Mouse (Mus musculus) G1E (cell line): ENCODE data around the gene Tbxas1. TPM values are rescaled to one million over a fixed set of nuclear protein-coding genes. Genes with fewer than 3 reads are reported as not detected.

Experiments used
- ATAC-seq: 2 replicates; pipeline ENCODE4 v1.8.0; 2016; ENCODE audit warnings: mild to moderate bottlenecking; ENCODE audit not compliant: insufficient number of reproducible peaks, poor library complexity, low FRiP score, severe bottlenecking; ENCODE audit errors: extremely low read depth
- DNase-seq: peaks from one replicate; pipeline ENCODE4 v3.0.0; 2012; ENCODE audit warnings: low spot score
- H3K27me3 ChIP-seq: 2 replicates; pipeline ENCODE4 v1.6.1; 2012; ENCODE audit warnings: mild to moderate bottlenecking, low read length, inconsistent platforms; ENCODE audit not compliant: insufficient read depth
- H3K36me3 ChIP-seq: replicated peaks from 2 replicates; pipeline ENCODE3; 2012; ENCODE audit warnings: mild to moderate bottlenecking, inconsistent platforms
- H3K4me1 ChIP-seq: 2 replicates; pipeline ENCODE4 v1.6.1; 2012; ENCODE audit warnings: low read depth, low read length, inconsistent platforms, mixed read lengths; ENCODE audit not compliant: insufficient read depth
- H3K4me3 ChIP-seq: 2 replicates; pipeline ENCODE4 v1.5.1; 2012; ENCODE audit warnings: low read depth, mild to moderate bottlenecking, inconsistent platforms, low read length, moderate library complexity, mixed read lengths
- H3K9me3 ChIP-seq: replicated peaks from 2 replicates; pipeline ENCODE4 v1.6.1; 2012; ENCODE audit warnings: inconsistent platforms
- CTCF ChIP-seq: IDR thresholded peaks from 2 replicates; pipeline ENCODE4 v1.5.1; 2012; ENCODE audit warnings: low read depth, low read length, inconsistent platforms, mixed read lengths
- GATA1 ChIP-seq: IDR thresholded peaks from 2 replicates; pipeline ENCODE4 v1.6.1; 2012; ENCODE audit warnings: borderline replicate concordance, low read length, inconsistent platforms, mixed read lengths
- GATA2 ChIP-seq: IDR thresholded peaks from 2 replicates; pipeline ENCODE4 v1.6.1; 2012; ENCODE audit warnings: low read depth, low read length, inconsistent platforms, borderline replicate concordance
- POLR2AphosphoS5 ChIP-seq: IDR thresholded peaks from 2 replicates; pipeline ENCODE4 v1.6.1; 2012; ENCODE audit warnings: low read depth, low read length, inconsistent platforms; ENCODE audit not compliant: insufficient replicate concordance
- TAL1 ChIP-seq: conservative IDR thresholded peaks from 2 replicates; pipeline ENCODE4 v1.6.1; 2012; ENCODE audit warnings: low read depth, low read length, inconsistent platforms, mixed read lengths
- polyA plus RNA-seq: library from polyadenylated mRNA; stranded (reverse); fragments of >175 nt; gene quantifications from 2 replicates; pipeline ENCODE4 v1.2.3, GENCODE M21; 2012
- total RNA-seq, 2 experiments: library from RNA; stranded (forward) in 1 of 2; stranded (reverse) in 1 of 2; fragments of 200-1000 nt in 1 of 2; fragments of >200 nt in 1 of 2; fragmentation: Nextera tagmentation in 1 of 2; gene quantifications; 2 replicates each; pipeline ENCODE4 v1.2.3; 2014 to 2017

The Tbxas1 gene
- total and polyA plus RNA-seq, 3 experiments = 1.2 to 13.2 (median 3.2) TPM

DNA sequence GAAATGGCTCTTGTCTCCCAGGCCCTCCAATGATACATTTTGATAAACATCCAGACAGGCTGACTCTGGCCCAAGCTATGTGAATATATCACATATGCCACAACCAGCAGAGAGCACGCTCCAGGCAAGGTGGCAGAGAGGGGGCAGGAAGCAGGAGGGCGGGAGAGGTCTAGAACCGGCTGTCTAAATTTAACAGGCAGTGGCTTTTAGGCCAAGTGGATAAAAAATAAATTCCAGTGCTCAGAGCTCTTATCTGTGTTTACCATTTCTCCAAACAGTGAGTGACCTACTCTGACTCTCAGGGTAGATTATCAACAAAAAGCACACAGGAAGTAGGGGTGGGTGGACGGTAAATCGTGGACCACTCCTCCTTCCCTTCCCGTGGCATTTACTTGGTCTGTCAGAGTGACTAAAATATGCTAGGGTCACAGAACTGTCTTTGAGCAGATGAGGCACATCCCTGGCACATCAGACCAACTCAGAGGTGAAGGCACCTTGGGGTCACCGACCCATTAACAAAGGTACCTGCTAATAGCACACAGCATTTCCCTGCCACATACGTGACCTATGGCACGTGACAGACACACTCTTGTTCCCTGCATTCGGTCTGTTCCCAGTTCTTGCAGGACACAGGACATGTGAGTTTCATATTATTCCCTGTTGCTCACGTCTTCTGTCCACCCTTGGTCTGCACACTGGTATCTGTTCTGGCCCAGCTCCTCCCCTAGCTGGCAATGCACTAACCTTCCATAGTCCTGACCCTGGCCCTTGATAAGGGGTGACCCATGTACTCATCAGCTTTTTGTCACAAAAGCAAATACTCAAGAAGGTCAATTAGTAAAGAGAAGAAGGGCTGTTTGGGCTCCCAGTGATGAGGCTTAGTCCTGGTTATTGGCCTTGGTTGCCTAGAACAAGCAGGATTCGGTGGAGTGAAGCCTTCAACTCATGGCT lies 184.6 kb downstream of the Tbxas1 start:
- ATAC-seq (peak; percentile 88), DNase-seq (peak; percentile 43)
- Histone ChIP-seq H3K27me3 (peaks cover 6% of the 10 kb centered on the region; the same call in 1 of the 2 replicates), H3K4me1 (peaks cover 54% of the 10 kb centered on the region), H3K9me3 (peaks cover 3% of the 10 kb centered on the region; the same call in 1 of the 2 replicates), H3K4me3 (peak overlapping the region; percentile 25; the same call in 1 of the 2 replicates), H3K36me3 (no peaks in the 10 kb centered on the region)
- TF ChIP-seq POLR2AphosphoS5 = no peak
- TF ChIP-seq TAL1 = no peak
- no peak for TF ChIP-seq GATA2

DNA sequence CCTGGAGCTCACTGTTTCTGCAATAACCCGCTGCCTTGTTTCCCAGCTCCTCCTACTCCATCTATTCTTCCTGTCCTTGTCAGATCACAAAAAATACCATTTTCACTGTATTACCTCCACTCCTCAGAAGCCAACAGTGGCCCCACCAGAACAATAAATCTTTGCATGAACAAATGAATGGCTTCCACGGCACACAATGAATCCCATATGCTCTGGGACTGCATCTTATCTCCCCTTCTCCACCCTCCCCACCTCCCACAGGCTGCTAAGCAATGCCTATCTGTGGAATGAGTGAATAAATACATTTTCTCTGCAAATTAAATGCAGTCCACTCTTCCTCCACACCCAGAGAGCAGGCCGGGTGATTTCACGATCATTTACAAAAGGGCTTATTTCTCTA lies 186.0 kb downstream of the Tbxas1 start:
- no peak for DNase-seq
- peaks cover 9% of the 10 kb centered on the region; the same call in 1 of the 2 replicates for H3K27me3 ChIP-seq
- H3K4me1 ChIP-seq = peaks cover 42% of the 10 kb centered on the region
- H3K36me3 ChIP-seq = no peaks in the 10 kb centered on the region
- H3K9me3 ChIP-seq = peaks cover 3% of the 10 kb centered on the region; the same call in 1 of the 2 replicates
- H3K4me3 ChIP-seq = no peak overlapping the region
- ATAC-seq = no peak
- TF ChIP-seq POLR2AphosphoS5 (no peak), CTCF (no peak), GATA2 (no peak), TAL1 (no peak)

DNA sequence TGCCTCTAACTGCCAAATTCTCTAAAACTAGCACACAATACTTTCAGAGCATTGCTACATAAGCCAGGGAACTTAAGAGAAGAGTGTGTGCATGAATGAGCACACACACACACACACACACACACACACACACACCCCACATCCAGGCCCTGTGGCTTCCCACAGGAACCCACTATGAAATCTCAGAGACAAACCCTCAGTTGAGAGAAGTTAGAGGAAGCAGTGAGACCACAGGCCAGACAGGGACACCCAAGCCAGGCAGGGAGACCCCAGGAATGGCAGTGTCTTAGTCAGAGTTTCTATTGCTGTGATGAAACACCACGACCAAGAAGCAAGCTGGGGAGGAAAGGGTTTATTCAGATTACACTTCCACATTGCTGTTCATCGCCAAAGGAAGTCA lies 188.3 kb downstream of the Tbxas1 start:
- TF ChIP-seq GATA2 = no peak
- no peak for TF ChIP-seq GATA1
- no peak for TF ChIP-seq CTCF
- TF ChIP-seq TAL1 = no peak
- TF ChIP-seq POLR2AphosphoS5 = no peak
- no peak overlapping the region for H3K4me3 ChIP-seq
- H3K36me3 ChIP-seq = no peaks in the 10 kb centered on the region
- peaks cover 42% of the 10 kb centered on the region for H3K4me1 ChIP-seq
- DNase-seq = no peak
- peaks cover 3% of the 10 kb centered on the region; the same call in 1 of the 2 replicates for H3K9me3 ChIP-seq
- ATAC-seq = no peak
- peaks cover 19% of the 10 kb centered on the region; the same call in 1 of the 2 replicates for H3K27me3 ChIP-seq

DNA sequence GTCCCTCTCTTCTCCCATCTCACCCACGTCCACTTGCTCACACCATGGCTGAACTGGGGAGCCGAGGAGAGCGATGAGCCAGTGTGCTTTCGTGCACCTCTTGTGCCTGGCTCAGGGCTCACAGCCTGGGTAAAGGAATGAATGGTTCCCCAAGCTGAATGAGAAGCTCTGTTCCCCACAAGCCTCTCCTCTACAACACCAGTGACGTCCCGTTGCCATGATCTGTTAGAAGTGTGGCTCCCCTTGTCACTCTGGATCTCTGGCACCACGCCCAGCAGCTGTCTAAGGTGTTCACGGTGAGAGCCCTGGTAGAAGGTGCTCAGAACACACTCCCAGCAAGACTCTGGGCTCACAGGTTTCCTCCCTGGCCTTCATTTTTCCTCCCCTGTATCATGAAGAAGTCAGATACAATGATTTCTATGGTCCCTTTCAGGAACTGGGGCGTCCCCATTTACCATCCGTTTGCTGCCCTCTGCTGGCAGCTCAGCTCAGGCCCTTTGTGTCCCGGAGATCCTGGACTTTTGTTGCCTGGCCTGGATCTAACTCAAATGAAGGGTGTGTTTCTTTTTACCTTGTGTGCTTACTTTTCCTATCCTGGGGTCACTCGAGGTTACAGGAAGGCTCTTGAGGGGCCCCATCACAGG lies 191.9 kb downstream of the Tbxas1 start:
- H3K27me3 ChIP-seq = peaks cover 33% of the 10 kb centered on the region
- peak; percentile 65 for DNase-seq
- peaks cover 20% of the 10 kb centered on the region for H3K4me1 ChIP-seq
- peaks cover 3% of the 10 kb centered on the region; the same call in 1 of the 2 replicates for H3K9me3 ChIP-seq
- no peak for ATAC-seq
- TF ChIP-seq GATA1 = no peak
- peak; percentile 60 for TF ChIP-seq CTCF
- TF ChIP-seq TAL1 = no peak
- TF ChIP-seq GATA2 = no peak
- no peak for TF ChIP-seq POLR2AphosphoS5
- no peak overlapping the region for H3K4me3 ChIP-seq
- H3K36me3 ChIP-seq = no peaks in the 10 kb centered on the region

DNA sequence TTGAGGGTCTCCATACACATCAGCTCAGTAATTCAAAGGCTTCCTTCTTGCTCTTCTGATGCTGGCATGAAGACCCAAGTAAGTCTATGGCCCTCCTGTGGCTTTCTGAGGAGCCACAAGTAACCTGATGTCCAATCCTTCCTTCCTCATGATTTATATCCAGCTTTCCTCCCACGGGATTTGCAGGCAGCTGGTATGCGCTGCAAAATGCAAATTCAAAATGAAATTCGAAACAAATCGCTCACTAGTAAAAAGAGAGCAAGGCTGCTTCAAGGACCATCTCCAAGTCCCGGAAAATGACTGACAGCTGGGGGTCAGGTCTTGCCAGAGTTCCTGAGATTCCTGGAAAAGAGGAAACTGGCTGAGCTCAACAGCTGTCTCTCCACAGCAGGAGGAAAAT lies 197.5 kb downstream of the Tbxas1 start:
- Histone ChIP-seq H3K4me1 (peaks cover 7% of the 10 kb centered on the region), H3K9me3 (no peaks in the 10 kb centered on the region), H3K4me3 (no peak overlapping the region), H3K36me3 (no peaks in the 10 kb centered on the region), H3K27me3 (peaks cover 32% of the 10 kb centered on the region)
- ATAC-seq (no peak), DNase-seq (no peak)
- no peak for TF ChIP-seq TAL1
- TF ChIP-seq POLR2AphosphoS5 = no peak
- TF ChIP-seq CTCF = no peak
- TF ChIP-seq GATA1 = no peak
- TF ChIP-seq GATA2 = no peak

DNA sequence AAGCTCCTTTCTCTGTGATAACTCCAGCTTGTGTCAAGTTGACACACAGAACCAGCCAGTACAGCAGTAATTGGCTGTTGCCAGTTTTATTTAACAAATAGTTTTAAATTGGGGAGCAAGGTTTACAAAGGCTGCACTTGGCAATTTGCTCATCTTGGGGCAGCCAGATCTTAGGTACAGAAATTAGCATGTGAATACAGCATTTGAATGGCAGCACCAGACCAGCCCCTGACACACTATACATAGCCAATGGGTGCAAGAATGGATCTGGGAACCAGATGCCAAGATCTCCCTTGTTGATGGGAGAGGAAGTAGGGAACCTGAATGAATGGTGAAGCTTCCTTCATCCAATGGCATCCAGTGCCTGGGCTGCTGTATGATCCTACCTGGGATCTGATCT lies 199.0 kb downstream of the Tbxas1 start:
- DNase-seq = no peak
- no peaks in the 10 kb centered on the region for H3K36me3 ChIP-seq

More for the DNA sequence above, 199.0 kb downstream of the Tbxas1 start:
- Histone ChIP-seq H3K27me3 (peaks cover 24% of the 10 kb centered on the region), H3K9me3 (no peaks in the 10 kb centered on the region), H3K4me3 (no peak overlapping the region), H3K4me1 (no peaks in the 10 kb centered on the region)
- ATAC-seq = no peak
- no peak for TF ChIP-seq POLR2AphosphoS5
- no peak for TF ChIP-seq GATA1
- no peak for TF ChIP-seq TAL1
- TF ChIP-seq GATA2 = no peak
- no peak for TF ChIP-seq CTCF
